Mouse (Mus musculus) stomach, embryonic 14.5 days (tissue): ENCODE results near the gene Ssbp2. TPM values are rescaled to one million over a fixed set of nuclear protein-coding genes. Genes with fewer than 3 reads are reported as not detected.

Source experiments
- ATAC-seq: fragments of 200-750 bp; cut with Nextera tagmentation; 2 replicates; pipeline ENCODE4 v1.8.0; 2017; ENCODE audit warnings: low read depth, moderate TSS enrichment; ENCODE audit not compliant: insufficient number of reproducible peaks, insufficient read depth, low FRiP score
- H3K27ac ChIP-seq: fragments of 300-500 bp; sonication (generic); 2 replicates; pipeline ENCODE4 v1.5.1; 2014; ENCODE audit warnings: mild to moderate bottlenecking, low read length, moderate library complexity, mixed read lengths
- H3K27me3 ChIP-seq: fragments of 300-500 bp; sonication (generic); 2 replicates; pipeline ENCODE4 v1.6.1; 2014; ENCODE audit warnings: low read length, control low read depth, mixed read lengths; ENCODE audit not compliant: control insufficient read depth, insufficient read depth
- H3K36me3 ChIP-seq: fragments of 300-500 bp; sonication (generic); 2 replicates; pipeline ENCODE4 v1.6.1; 2014; ENCODE audit warnings: mild to moderate bottlenecking, control low read depth, low read length, moderate library complexity, mixed read lengths; ENCODE audit not compliant: control insufficient read depth, insufficient read depth
- H3K4me1 ChIP-seq: fragments of 300-500 bp; sonication (generic); 2 replicates; pipeline ENCODE4 v1.6.1; 2014; ENCODE audit warnings: low read length, control low read depth, mixed read lengths; ENCODE audit not compliant: control insufficient read depth, insufficient read depth
- H3K4me2 ChIP-seq: fragments of 300-500 bp; sonication (generic); replicated peaks from 2 replicates; pipeline ENCODE4 v1.6.1; 2014; ENCODE audit warnings: low read depth, low read length, control low read depth
- H3K4me3 ChIP-seq: fragments of 300-500 bp; sonication (generic); 2 replicates; pipeline ENCODE4 v1.5.1; 2014; ENCODE audit warnings: low read depth, low read length, control low read depth
- H3K9ac ChIP-seq: fragments of 300-500 bp; sonication (generic); replicated peaks from 2 replicates; pipeline ENCODE4 v1.6.1; 2014; ENCODE audit warnings: low read depth, mild to moderate bottlenecking, control low read depth, low read length, moderate library complexity, mixed read lengths
- H3K9me3 ChIP-seq: fragments of 300-500 bp; sonication (generic); 2 replicates; pipeline ENCODE4 v1.6.1; 2016; ENCODE audit warnings: low read depth, low read length, control low read depth; ENCODE audit not compliant: control insufficient read depth
- WGBS: fragments of 180-500 bp; shearing (Covaris S2); extraction: QIAGEN DNeasy Blood & Tissue Kit; methylation state at CpG from one replicate; pipeline ENCODE4 v1.1.7; 2014; 5-methylcytosine and 5-hydroxymethylcytosine counted together
- polyA plus RNA-seq: library from polyadenylated mRNA; unstranded; fragments of >200 nt; fragmentation: Nextera tagmentation; extraction: Ambion mirVana; gene quantifications from 2 replicates; pipeline ENCODE4 v1.2.1, GENCODE M21; 2014

The Ssbp2 gene
- 161 and 171 TPM in 2 replicates for polyA plus RNA-seq

DNA sequence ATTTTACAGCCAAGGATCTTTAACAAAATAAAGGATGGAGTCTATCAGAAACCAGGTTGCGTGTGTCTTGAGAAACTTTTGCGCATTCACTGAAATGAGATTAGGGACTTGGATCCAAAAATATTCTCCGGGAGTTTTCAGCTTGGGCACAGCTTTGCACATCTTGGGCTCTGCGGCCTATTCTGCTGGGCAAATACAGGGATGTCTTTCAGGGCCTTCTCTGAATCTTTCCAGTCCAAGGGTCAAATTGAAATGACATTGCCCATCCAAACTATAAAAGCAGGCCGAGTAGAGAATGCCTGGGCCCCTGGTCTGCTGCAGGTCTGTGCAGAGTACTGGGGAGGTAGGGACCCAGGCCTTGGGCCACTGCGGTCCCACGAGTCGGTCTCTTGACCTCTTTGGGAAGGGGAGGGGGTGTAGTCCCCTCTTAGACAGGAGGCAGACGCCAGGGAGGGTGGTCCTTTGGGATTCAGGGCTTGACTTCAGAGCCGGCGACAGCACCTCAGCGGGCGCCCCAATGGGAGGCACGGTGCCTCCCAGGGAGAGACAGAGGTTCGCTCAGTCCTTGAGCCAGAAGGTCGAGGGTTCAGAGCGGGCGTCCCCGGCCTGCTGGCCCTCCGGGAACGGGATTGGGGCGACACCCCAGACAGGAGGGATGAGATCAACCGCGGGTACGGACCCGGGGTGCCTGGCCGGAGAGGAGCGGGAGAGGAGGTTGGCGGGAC lies at the start of gene Ssbp2:
Gene Ssbp2, plus strand, starts transcription at position 388 of the 725 bp plus-strand sequence.
- H3K27ac ChIP-seq, result peak within 1 kb of the TSS; percentile 94
- ATAC-seq, result 0 out of 2 replicates have a peak, but pooled peaks have one; percentile 39
- no peaks in the 10 kb centered on the region for H3K36me3 ChIP-seq
- peak within 1 kb of the TSS; percentile 78 for H3K4me2 ChIP-seq
- H3K27me3 ChIP-seq, result no peaks in the 10 kb centered on the region
- 8% methylated on average over 28 of the region's 29 CpGs for WGBS
- H3K4me3 ChIP-seq, result peak within 1 kb of the TSS; percentile 90
- H3K9me3 ChIP-seq, result no peaks in the 10 kb centered on the region
- H3K9ac ChIP-seq, result peak within 1 kb of the TSS; percentile 89
- H3K4me1 ChIP-seq, result peaks cover 9% of the 10 kb centered on the region

GRCm38 (mm10) chr13:91413752-91414503 lies 46.2 kb upstream of the Ssbp2 start:
- no peaks in the 10 kb centered on the region for H3K27me3 ChIP-seq
- no peaks in the 10 kb centered on the region for H3K9me3 ChIP-seq
- H3K27ac ChIP-seq, result no peak overlapping the region
- no peaks in the 10 kb centered on the region for H3K36me3 ChIP-seq
- WGBS, result 77% methylated on average over 5 of the region's 5 CpGs
- no peak overlapping the region for H3K4me2 ChIP-seq
- H3K9ac ChIP-seq, result no peak overlapping the region
- ATAC-seq, result no peak
- H3K4me3 ChIP-seq, result no peak overlapping the region
- H3K4me1 ChIP-seq, result 0 out of 2 replicates have a peak, but pooled peaks cover 4% of the 10 kb centered on the region

GRCm38 (mm10) chr13:91415896-91416295 lies 44.2 kb upstream of the Ssbp2 start:
- Histone ChIP-seq H3K27ac (no peak overlapping the region), H3K27me3 (no peaks in the 10 kb centered on the region), H3K4me1 (0 out of 2 replicates have a peak, but pooled peaks cover 4% of the 10 kb centered on the region), H3K4me3 (no peak overlapping the region), H3K4me2 (no peak overlapping the region), H3K9me3 (no peaks in the 10 kb centered on the region), H3K36me3 (no peaks in the 10 kb centered on the region), H3K9ac (no peak overlapping the region)
- 61% methylated on average over 4 of the region's 4 CpGs for WGBS
- ATAC-seq, result no peak

GRCm38 (mm10) chr13:91416698-91417097 lies 43.4 kb upstream of the Ssbp2 start:
- WGBS, result 76% methylated on average over 2 of the region's 2 CpGs
- H3K27ac ChIP-seq, result no peak overlapping the region
- H3K9me3 ChIP-seq, result no peaks in the 10 kb centered on the region
- no peaks in the 10 kb centered on the region for H3K36me3 ChIP-seq
- H3K4me1 ChIP-seq, result 0 out of 2 replicates have a peak, but pooled peaks cover 9% of the 10 kb centered on the region
- H3K9ac ChIP-seq, result no peak overlapping the region
- no peak for ATAC-seq
- no peaks in the 10 kb centered on the region for H3K27me3 ChIP-seq
- H3K4me2 ChIP-seq, result no peak overlapping the region
- H3K4me3 ChIP-seq, result no peak overlapping the region

DNA sequence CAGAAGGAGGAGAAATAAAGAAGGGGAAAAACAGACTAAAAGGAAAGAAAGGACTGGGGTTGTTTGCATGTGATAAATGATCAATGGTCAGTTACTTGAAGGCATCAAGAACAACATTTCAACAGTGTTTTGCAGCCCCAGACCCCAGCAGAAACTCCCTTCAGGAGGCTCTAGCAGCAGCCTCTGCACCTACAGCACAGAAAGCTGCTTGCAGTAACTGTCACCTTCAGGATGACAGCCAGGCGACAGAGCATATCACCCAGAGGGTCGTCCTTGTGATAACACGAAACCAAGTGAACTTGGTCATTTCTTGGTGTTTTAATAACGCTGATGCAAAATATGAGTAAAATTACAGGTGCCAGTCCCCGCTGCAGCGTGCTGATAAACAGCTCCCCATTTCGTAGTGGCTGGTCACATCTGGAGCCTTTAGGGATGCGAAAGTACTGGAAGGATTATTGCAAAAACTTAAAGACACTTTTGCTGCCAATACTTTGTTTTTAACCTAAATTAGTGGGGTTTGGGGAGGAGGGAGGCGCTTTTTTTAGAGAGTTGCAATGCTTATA lies 38.6 kb upstream of the Ssbp2 start:
- WGBS, result 15% methylated on average over 9 of the region's 9 CpGs
- Histone ChIP-seq H3K9me3 (no peaks in the 10 kb centered on the region), H3K27me3 (no peaks in the 10 kb centered on the region), H3K4me2 (peak overlapping the region; percentile 8; the same call in 1 of the 2 replicates), H3K9ac (no peak overlapping the region), H3K27ac (no peak overlapping the region), H3K4me1 (0 out of 2 replicates have a peak, but pooled peaks cover 8% of the 10 kb centered on the region), H3K4me3 (no peak overlapping the region), H3K36me3 (no peaks in the 10 kb centered on the region)
- no peak for ATAC-seq

DNA sequence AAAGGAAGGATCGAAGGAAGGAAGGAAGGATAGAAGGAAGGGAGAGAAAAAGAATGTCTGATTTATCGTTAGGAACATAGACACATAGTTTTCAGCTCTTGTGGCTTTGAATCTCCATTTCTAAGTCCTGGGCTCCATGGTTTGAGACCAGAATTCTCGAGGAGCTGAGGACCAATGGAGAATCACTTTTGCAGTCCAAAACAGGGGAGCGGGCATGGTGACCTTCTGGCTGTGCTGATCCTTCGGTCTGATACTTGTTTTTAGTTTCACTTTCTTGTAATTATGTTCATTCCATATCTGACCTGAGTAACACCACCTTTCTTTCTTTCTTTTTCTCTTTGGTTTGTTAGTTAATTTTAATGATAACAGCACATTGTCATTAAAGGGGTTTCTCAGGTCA lies 29.2 kb upstream of the Ssbp2 start:
- H3K9me3 ChIP-seq, result no peaks in the 10 kb centered on the region
- H3K36me3 ChIP-seq, result no peaks in the 10 kb centered on the region
- H3K4me2 ChIP-seq, result no peak overlapping the region; the same call in 1 of the 2 replicates
- no peak for ATAC-seq
- no peak overlapping the region; the same call in 1 of the 2 replicates for H3K27ac ChIP-seq
- no peak overlapping the region for H3K9ac ChIP-seq
- 0 out of 2 replicates have a peak, but pooled peaks cover 4% of the 10 kb centered on the region for H3K4me1 ChIP-seq
- no peak overlapping the region for H3K4me3 ChIP-seq
- 60% methylated on average over 5 of the region's 5 CpGs for whole genome bisulfite sequencing
- no peaks in the 10 kb centered on the region for H3K27me3 ChIP-seq

- no peak overlapping the region for H3K9ac ChIP-seq
- H3K4me3 ChIP-seq, result no peak overlapping the region
- H3K36me3 ChIP-seq, result no peaks in the 10 kb centered on the region
- 47% methylated on average over 12 of the region's 12 CpGs for WGBS
- ATAC-seq, result no peak
- H3K9me3 ChIP-seq, result no peaks in the 10 kb centered on the region
- no peak overlapping the region for H3K4me2 ChIP-seq
- no peaks in the 10 kb centered on the region for H3K27me3 ChIP-seq
- no peak overlapping the region; the same call in 1 of the 2 replicates for H3K27ac ChIP-seq
- 0 out of 2 replicates have a peak, but pooled peaks cover 4% of the 10 kb centered on the region for H3K4me1 ChIP-seq
These were observed 28.4 kb upstream of the Ssbp2 start for GRCm38 (mm10) chr13:91431392-91432355.
